Mouse (Mus musculus) hindbrain, embryonic 16.5 days (tissue): Measurements from ENCODE around the gene Ssr2. TPM values are rescaled to one million over a fixed set of nuclear protein-coding genes. Genes with fewer than 3 reads are reported as not detected.

Experiments used
- ATAC-seq: fragments of 200-750 bp; cut with Nextera tagmentation; 2 replicates; pipeline ENCODE4 v1.8.0; 2017; ENCODE audit warnings: moderate TSS enrichment, moderate library complexity
- H3K27ac ChIP-seq: fragments of 300-500 bp; sonication (generic); 2 replicates; pipeline ENCODE4 v1.5.1; 2014; ENCODE audit warnings: low read depth, mild to moderate bottlenecking, control low read depth, low read length, moderate library complexity
- H3K27me3 ChIP-seq: fragments of 300-500 bp; sonication (generic); replicated peaks from 2 replicates; pipeline ENCODE4 v1.6.1; 2014; ENCODE audit warnings: low read length; ENCODE audit not compliant: control insufficient read depth, insufficient read depth
- H3K36me3 ChIP-seq: fragments of 300-500 bp; sonication (generic); 2 replicates; pipeline ENCODE4 v1.6.1; 2014; ENCODE audit warnings: mild to moderate bottlenecking, low read length, moderate library complexity, mixed read lengths; ENCODE audit not compliant: control insufficient read depth, insufficient read depth
- H3K4me1 ChIP-seq: fragments of 300-500 bp; sonication (generic); 2 replicates; pipeline ENCODE4 v1.6.1; 2014; ENCODE audit warnings: low read depth, low read length; ENCODE audit not compliant: control insufficient read depth, insufficient read depth
- H3K4me2 ChIP-seq: fragments of 300-500 bp; sonication (generic); 2 replicates; pipeline ENCODE4 v1.6.1; 2014; ENCODE audit warnings: mild to moderate bottlenecking, low read length, control low read depth, moderate library complexity
- H3K4me3 ChIP-seq: fragments of 300-500 bp; sonication (generic); 2 replicates; pipeline ENCODE4 v1.5.1; 2014; ENCODE audit warnings: mild to moderate bottlenecking, low read length, control low read depth, moderate library complexity
- H3K9ac ChIP-seq: fragments of 300-500 bp; sonication (generic); 2 replicates; pipeline ENCODE4 v1.6.1; 2014; ENCODE audit warnings: low read depth, mild to moderate bottlenecking, control low read depth, low read length, moderate library complexity
- H3K9me3 ChIP-seq: fragments of 300-500 bp; sonication (generic); 2 replicates; pipeline ENCODE4 v1.6.1; 2014; ENCODE audit warnings: mild to moderate bottlenecking, low read length, moderate library complexity; ENCODE audit not compliant: control insufficient read depth
- WGBS: fragments of 180-500 bp; shearing (Covaris S2); extraction: QIAGEN DNeasy Blood & Tissue Kit; methylation state at CpG from one replicate; pipeline ENCODE4 v1.1.7; 2014; 5-methylcytosine and 5-hydroxymethylcytosine counted together
- microRNA counts: library from miRNA; unstranded; fragments of <30 nt; microRNA quantifications from one replicate; lab custom pipeline; 2016
- microRNA-seq: library from miRNA; unstranded; fragments of <30 nt; microRNA quantifications from one replicate; pipeline ENCODE4, GENCODE M21; 2017
- polyA plus RNA-seq: library from polyadenylated mRNA; unstranded; fragments of >200 nt; fragmentation: Nextera tagmentation; extraction: Ambion mirVana; gene quantifications from 2 replicates; pipeline ENCODE4 v1.2.1, GENCODE M21; 2015

Ssr2 gene
- polyA plus RNA-seq, 1 experiment from 2014 or later = 133 TPM

DNA sequence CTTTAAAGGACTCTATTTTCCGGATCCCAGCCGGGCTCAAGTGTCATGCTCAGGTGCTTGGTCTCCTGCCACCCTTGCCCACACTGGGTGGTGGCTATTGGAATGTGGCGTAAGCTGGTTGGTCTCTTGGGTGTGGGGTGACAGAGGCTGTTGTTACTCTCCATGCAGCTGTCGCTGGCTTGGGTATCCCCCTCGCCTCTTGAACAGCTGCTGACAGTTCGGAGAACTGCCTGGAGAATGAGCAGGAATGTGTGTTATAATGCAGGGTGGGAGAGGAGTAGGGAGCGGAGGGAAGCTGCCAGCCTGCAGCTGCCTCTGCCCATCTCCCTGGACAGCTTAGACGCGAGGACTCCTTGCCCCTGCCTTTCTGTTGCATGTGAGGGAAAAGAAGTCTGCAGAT, 54.3 kb downstream of the Ssr2 start:
- Histone ChIP-seq H3K27ac (no peak overlapping the region), H3K4me2 (no peak overlapping the region), H3K36me3 (peaks cover 49% of the 10 kb centered on the region), H3K4me1 (peaks cover 20% of the 10 kb centered on the region), H3K9me3 (no peaks in the 10 kb centered on the region), H3K9ac (no peak overlapping the region), H3K27me3 (no peaks in the 10 kb centered on the region), H3K4me3 (no peak overlapping the region)
- 62% methylated on average over 9 of the region's 9 CpGs for WGBS
- no peak for ATAC-seq

DNA sequence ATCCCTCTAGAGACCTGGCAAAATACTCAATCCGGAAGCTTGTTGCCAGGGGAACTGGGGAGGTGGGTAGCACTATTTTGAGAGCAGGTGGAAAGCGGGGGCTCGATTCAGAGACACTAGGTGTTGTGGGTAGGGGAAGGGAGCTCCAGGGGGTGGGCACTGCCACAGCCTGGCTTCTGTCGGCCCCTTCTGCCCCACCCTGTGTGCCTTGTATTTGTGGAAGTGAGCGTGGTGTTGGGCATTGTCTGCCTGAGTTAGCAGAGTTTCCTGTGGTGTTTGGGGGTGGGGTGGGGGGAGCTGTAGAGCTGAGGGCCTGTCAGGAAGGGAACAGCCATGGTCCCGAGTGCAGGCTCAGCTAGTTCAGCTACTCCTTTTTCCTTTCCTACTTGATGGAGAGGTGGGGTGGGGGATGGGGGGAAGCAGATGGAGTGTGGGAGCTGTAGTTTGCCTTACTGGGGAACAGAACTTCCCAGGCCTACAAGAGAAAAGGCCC, 55.2 kb downstream of the Ssr2 start:
- Histone ChIP-seq H3K4me1 (peaks cover 14% of the 10 kb centered on the region), H3K36me3 (peaks cover 57% of the 10 kb centered on the region), H3K4me3 (no peak overlapping the region), H3K9ac (no peak overlapping the region), H3K4me2 (no peak overlapping the region), H3K27ac (peak overlapping the region; percentile 45), H3K27me3 (no peaks in the 10 kb centered on the region), H3K9me3 (no peaks in the 10 kb centered on the region)
- 52% methylated on average over 6 of the region's 6 CpGs for WGBS
- ATAC-seq = no peak; the same call in 1 of the 2 replicates

DNA sequence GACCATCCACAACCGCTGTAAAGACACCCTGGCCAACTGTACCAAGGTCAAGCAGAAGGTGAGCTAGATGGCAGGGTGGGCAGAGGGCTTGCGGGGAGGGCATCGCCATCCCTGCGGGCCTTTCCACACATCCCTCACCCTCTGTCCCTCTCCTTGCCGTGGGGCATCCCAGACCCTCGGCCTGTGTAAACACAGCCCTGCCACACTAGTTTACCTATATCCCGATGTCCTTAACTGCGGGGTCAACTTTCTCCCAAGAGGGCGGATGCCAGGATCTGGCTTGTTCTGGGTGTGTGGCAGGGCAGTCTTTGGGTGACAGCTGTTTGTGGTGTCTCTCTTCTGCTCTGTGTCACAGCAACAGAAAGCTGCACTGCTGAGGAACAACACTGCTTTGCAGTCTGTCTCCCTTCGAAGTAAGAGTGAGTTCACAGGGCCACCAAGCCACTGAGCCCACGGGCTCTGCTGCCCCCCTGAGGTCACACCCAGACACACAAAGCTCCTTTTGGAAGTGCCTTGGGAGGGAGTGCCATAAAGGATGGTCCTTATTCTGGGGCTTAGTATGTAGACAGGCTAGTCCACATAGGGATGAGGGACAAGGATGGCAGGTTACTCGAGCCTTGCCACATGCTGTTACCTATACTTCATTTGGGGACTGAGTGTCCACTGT, 56.4 kb downstream of the Ssr2 start:
- no peak; the same call in 1 of the 2 replicates for ATAC-seq
- 77% methylated on average over 12 of the region's 12 CpGs for WGBS
- Histone ChIP-seq H3K36me3 (peaks cover 69% of the 10 kb centered on the region), H3K9ac (no peak overlapping the region), H3K27me3 (no peaks in the 10 kb centered on the region), H3K27ac (no peak overlapping the region), H3K4me1 (peaks cover 5% of the 10 kb centered on the region), H3K9me3 (no peaks in the 10 kb centered on the region), H3K4me2 (no peak overlapping the region), H3K4me3 (no peak overlapping the region)

DNA sequence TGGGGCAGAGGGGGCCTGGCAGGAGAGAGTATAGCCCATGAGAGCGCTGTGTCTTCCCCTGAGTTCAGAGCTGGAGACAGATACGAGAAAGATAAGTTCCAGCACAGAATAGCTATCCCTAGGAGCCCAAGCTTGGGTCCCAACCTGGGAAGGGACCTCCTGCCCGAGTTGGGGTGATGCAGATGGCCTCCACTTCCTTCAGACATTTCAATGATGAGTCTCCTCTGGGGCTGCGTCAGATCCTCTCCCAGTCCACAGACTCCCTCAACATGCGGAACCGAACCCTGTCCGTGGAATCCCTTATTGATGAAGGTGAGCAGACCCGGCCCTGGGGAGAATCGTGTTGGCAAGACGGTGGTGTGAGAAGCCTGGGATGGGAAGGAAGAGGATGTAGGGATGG, 57.4 kb downstream of the Ssr2 start:
- Histone ChIP-seq H3K4me3 (no peak overlapping the region), H3K27me3 (no peaks in the 10 kb centered on the region), H3K9ac (no peak overlapping the region), H3K4me1 (peaks cover 3% of the 10 kb centered on the region; the same call in 1 of the 2 replicates), H3K4me2 (no peak overlapping the region), H3K36me3 (peaks cover 71% of the 10 kb centered on the region), H3K27ac (no peak overlapping the region), H3K9me3 (no peaks in the 10 kb centered on the region)
- ATAC-seq = no peak
- 97% methylated on average over 10 of the region's 10 CpGs for WGBS

DNA sequence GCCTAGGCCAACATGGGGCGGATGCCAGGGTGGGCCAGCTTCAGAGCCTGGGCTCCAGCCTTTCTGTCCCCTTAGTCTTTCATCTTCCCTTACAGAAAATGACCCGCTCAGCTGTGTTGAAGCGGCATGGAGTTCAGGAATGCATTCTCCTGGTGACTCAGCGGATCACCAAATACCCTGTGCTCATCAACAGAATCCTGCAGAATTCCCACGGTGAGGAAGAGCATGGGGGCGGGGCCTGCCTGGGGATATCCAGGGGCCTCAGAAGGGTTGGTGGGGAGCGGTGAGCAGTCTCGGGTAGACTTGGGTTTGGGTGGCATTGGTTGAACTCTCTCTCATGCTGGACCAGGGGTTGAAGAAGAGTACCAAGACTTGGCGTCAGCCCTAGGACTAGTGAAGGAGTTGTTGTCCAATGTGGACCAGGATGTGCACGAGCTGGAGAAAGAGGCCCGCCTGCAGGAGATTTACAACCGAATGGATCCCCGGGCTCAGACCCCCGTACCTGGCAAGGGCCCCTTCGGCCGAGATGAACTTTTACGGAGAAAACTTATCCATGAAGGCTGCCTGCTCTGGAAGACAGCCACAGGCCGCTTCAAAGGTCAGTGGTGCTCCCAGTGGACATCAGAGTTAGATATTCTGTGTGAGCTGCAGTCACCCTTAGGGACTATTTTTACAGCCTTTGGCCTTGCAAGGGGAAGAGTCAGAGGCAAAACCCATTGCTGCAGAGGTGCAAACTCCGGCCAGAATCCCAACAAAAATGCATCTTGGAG, 60.0 kb downstream of the Ssr2 start:
- Histone ChIP-seq H3K36me3 (peaks cover 79% of the 10 kb centered on the region), H3K27me3 (no peaks in the 10 kb centered on the region), H3K4me2 (no peak overlapping the region), H3K27ac (no peak overlapping the region), H3K9me3 (no peaks in the 10 kb centered on the region), H3K9ac (no peak overlapping the region), H3K4me1 (0 out of 2 replicates have a peak, but pooled peaks cover 2% of the 10 kb centered on the region), H3K4me3 (no peak overlapping the region)
- no peak for ATAC-seq
- 91% methylated on average over 19 of the region's 19 CpGs for WGBS

DNA sequence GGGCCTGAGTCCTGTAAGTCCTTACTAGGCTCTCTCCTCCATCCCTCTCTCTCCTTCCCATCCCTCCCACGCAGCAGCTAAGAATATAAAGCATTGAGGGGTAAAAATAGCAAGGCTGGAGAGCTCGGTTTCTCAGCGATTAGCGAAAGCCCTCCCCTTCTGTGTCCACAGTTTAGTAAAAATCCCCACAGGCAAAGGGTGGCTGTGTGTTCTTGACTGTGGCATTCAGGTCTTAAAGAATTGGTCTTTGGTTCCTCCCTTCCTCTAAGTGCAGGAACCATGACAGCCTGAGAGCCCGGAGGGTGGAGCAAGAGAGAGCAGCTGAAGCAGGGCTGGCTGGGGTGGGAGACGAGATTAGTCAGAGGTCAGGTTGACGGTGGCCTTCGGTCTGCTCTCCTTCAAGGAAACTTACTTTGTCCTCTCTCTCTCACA, 60.9 kb downstream of the Ssr2 start:
- Histone ChIP-seq H3K4me2 (no peak overlapping the region), H3K9ac (no peak overlapping the region), H3K4me1 (no peaks in the 10 kb centered on the region), H3K9me3 (no peaks in the 10 kb centered on the region), H3K4me3 (no peak overlapping the region), H3K27ac (no peak overlapping the region), H3K27me3 (no peaks in the 10 kb centered on the region), H3K36me3 (peaks cover 71% of the 10 kb centered on the region)
- WGBS = 93% methylated on average over 8 of the region's 8 CpGs
- ATAC-seq = no peak

DNA sequence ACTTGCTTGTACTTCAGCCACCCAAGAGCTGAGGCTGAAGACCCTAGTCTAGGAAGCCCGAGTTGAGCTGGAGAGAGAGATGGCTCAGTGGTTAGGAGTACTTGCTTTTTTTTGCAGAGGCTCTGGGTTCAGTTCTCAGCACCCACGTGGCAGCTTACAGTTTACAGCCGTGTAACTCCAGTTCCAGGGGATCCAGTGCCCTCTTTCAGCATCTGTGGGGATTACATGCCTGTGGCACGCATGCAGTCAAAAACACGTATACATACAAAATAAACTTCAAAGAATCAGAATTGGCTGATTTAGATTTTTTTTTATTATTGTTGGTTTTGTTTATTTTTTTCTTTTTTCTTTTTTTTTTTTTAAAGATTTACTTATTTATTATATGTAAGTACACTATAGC, 61.5 kb downstream of the Ssr2 start:
- Histone ChIP-seq H3K27ac (no peak overlapping the region), H3K36me3 (peaks cover 69% of the 10 kb centered on the region), H3K4me2 (no peak overlapping the region), H3K4me3 (no peak overlapping the region), H3K9ac (no peak overlapping the region), H3K27me3 (no peaks in the 10 kb centered on the region), H3K4me1 (no peaks in the 10 kb centered on the region), H3K9me3 (no peaks in the 10 kb centered on the region)
- WGBS = 97% methylated on average over 5 of the region's 5 CpGs
- no peak for ATAC-seq

MicroRNAs within 50 kb of the gene (microRNA counts, 519-probe panel; counts per million panel counts)
- microRNA mmu-miR-1905 (lab: Ali Mortazavi, UCI) = not detected

Small RNA genes within 50 kb of the gene (microRNA-seq; reads per million reads assigned to microRNA genes)
- gene Mir1905 = not detected

Other genes starting within 250 kb of the Ssr2 start
- 1.3 TPM in 2 replicates for gene Tmem79, start 239.7 kb upstream of the Ssr2 start, polyA plus RNA-seq
- gene Smg5, start 239.6 kb upstream of the Ssr2 start, polyA plus RNA-seq = 49.7 and 61.5 TPM in 2 replicates
- 2.9 and 3.1 TPM in 2 replicates for gene Paqr6, start 211.3 kb upstream of the Ssr2 start, polyA plus RNA-seq
- gene Bglap3, start 203.1 kb upstream of the Ssr2 start, polyA plus RNA-seq = 0.09 and 0.10 TPM in 2 replicates
- gene Bglap2, start 197.2 kb upstream of the Ssr2 start, polyA plus RNA-seq = not detected in 2 replicates
- not detected in 2 replicates for gene Bglap, start 191.4 kb upstream of the Ssr2 start, polyA plus RNA-seq
- 30.6 and 34.4 TPM in 2 replicates for gene Pmf1, start 165.5 kb upstream of the Ssr2 start, polyA plus RNA-seq
- 40.3 and 42.3 TPM in 2 replicates for gene Slc25a44, start 150.7 kb upstream of the Ssr2 start, polyA plus RNA-seq
- 32.3 and 32.8 TPM in 2 replicates for gene Sema4a, start 114.7 kb upstream of the Ssr2 start, polyA plus RNA-seq
- 62.3 and 70.4 TPM in 2 replicates for gene Lmna, start 65.9 kb upstream of the Ssr2 start, polyA plus RNA-seq
- 20.4 and 22.1 TPM in 2 replicates for gene Mex3a, start 43.5 kb upstream of the Ssr2 start, polyA plus RNA-seq
- 0.15 TPM in 1 of 2 replicates, not detected in the other for gene Rab25, start 27.6 kb upstream of the Ssr2 start, polyA plus RNA-seq
- gene Lamtor2, start 22.8 kb upstream of the Ssr2 start, polyA plus RNA-seq = 184 and 218 TPM in 2 replicates
- gene Ubqln4, start 22.1 kb upstream of the Ssr2 start, polyA plus RNA-seq = 40.1 and 44.4 TPM in 2 replicates
- 79.0 and 104 TPM in 2 replicates for gene Arhgef2, start 30.1 kb downstream of the Ssr2 start, polyA plus RNA-seq
- not detected in 2 replicates for gene Rxfp4, start 77.3 kb downstream of the Ssr2 start, polyA plus RNA-seq
- 70.2 and 81.8 TPM in 2 replicates for gene Khdc4, start 109.9 kb downstream of the Ssr2 start, polyA plus RNA-seq
- 72.2 and 72.6 TPM in 2 replicates for gene Rit1, start 141.0 kb downstream of the Ssr2 start, polyA plus RNA-seq
- 249 and 257 TPM in 2 replicates for gene Syt11, start 199.3 kb downstream of the Ssr2 start, polyA plus RNA-seq